Mouse (Mus musculus) splenic B cell, adult 2 months (primary cell): Measurements from ENCODE around the gene Gm20662.
"Not testable (repeated sequence)": the region's sequence is repeated elsewhere in the genome, so short reads cannot be mapped to it uniquely, and the experiment has no call there.

Experiments
- DNase-seq: peaks from one replicate; pipeline ENCODE4 v3.0.0-alpha.2; 2011; ENCODE audit warnings: low read depth, low spot score
- H3K27me3 ChIP-seq: 2 replicates; pipeline ENCODE4 v1.6.1; 2012; ENCODE audit warnings: mild to moderate bottlenecking, low read length, moderate library complexity, mixed read lengths; ENCODE audit not compliant: control insufficient read depth, poor library complexity, insufficient read depth, severe bottlenecking
- H3K36me3 ChIP-seq: 2 replicates; pipeline ENCODE4 v1.6.1; 2012; ENCODE audit warnings: mild to moderate bottlenecking, low read length, moderate library complexity, mixed read lengths; ENCODE audit not compliant: control insufficient read depth, poor library complexity, insufficient read depth, severe bottlenecking

Gm20662 gene

GRCm38 (mm10) chr9:107984754-107985055 lies 11.4 kb upstream of the Gm20662 start:
- Histone ChIP-seq H3K27me3 (no peaks in the 10 kb centered on the region), H3K36me3 (no peaks in the 10 kb centered on the region; the same call in 1 of the 2 replicates)
- DNase-seq = no peak

GRCm38 (mm10) chr9:107985131-107986119 lies 10.7 kb upstream of the Gm20662 start, which contains the start of gene Inka1:
Gene Inka1, minus strand, starts transcription at chr9:107985879.
- no peaks in the 10 kb centered on the region; the same call in 1 of the 2 replicates for H3K36me3 ChIP-seq
- H3K27me3 ChIP-seq = no peaks in the 10 kb centered on the region
- DNase-seq = peak; percentile 91

DNA sequence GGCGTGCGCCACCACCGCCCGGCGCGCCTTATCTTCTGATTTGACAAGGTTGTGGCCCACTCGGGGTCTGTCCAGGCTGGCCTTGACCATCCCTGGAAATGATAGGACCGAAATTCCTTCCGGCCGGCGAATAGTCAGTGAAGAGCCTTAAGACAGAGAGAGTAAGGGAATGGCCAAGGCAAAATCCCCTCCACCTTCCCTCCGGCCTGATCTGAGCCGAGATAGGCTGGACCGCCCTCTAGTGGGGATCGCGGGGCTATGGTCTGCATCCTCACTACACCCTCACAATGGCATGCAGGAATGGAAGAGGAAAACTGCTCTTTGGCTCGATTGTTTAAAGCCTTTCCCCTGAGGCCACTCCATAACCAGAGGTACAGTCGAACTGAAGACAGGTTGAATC lies 9.8 kb upstream of the Gm20662 start:
- Histone ChIP-seq H3K36me3 (no peaks in the 10 kb centered on the region; the same call in 1 of the 2 replicates), H3K27me3 (no peaks in the 10 kb centered on the region)
- DNase-seq = peak; percentile 88

- Histone ChIP-seq H3K36me3 (no peaks in the 10 kb centered on the region), H3K27me3 (no peaks in the 10 kb centered on the region)
- DNase-seq = no peak
Observed at GRCm38 (mm10) chr9:107987950-107988349, 8.2 kb upstream of the Gm20662 start.

- no peaks in the 10 kb centered on the region for H3K36me3 ChIP-seq
- H3K27me3 ChIP-seq = no peaks in the 10 kb centered on the region
- DNase-seq = no peak
Observed at GRCm38 (mm10) chr9:107992197-107992596, 4.0 kb upstream of the Gm20662 start, which contains the start of gene Cdhr4. Gene Cdhr4, plus strand, starts transcription at chr9:107992497.

GRCm38 (mm10) chr9:107993013-107993412 lies 3.1 kb upstream of the Gm20662 start:
- DNase-seq = no peak
- no peaks in the 10 kb centered on the region for H3K36me3 ChIP-seq
- no peaks in the 10 kb centered on the region for H3K27me3 ChIP-seq

GRCm38 (mm10) chr9:107994464-107994863 lies 1.7 kb upstream of the Gm20662 start:
- Histone ChIP-seq H3K27me3 (no peaks in the 10 kb centered on the region), H3K36me3 (no peaks in the 10 kb centered on the region)
- DNase-seq = no peak

DNA sequence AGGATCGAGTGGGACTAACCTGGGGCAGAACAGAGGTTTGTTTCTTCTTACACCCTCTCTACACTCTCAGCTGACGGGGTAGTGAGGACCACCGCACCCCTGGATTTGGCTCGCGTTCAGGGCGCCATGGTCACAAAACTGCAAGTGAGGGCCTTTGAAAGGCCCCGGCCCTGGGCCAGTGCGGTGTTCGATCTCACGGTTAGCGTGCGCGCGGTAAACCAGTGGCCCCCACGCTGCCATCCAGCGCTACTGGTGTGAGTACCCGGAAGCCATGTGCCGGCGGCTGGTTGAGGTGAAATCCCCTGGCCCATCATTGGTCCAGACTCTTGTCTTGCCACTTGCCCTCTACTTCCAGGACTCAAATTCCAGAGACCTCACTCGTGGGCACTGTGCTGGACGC lies 636 bp upstream of the Gm20662 start:
- no peaks in the 10 kb centered on the region for H3K27me3 ChIP-seq
- DNase-seq = no peak
- no peaks in the 10 kb centered on the region for H3K36me3 ChIP-seq

- H3K27me3 ChIP-seq = no peaks in the 10 kb centered on the region; the same call in 1 of the 2 replicates
- no peaks in the 10 kb centered on the region for H3K36me3 ChIP-seq
- DNase-seq = peak; percentile 100
Observed at GRCm38 (mm10) chr9:108001922-108002770, 6.0 kb downstream of the Gm20662 start, which contains the start of gene Ip6k1. Gene Ip6k1, plus strand, starts transcription at chr9:108002501.

DNA sequence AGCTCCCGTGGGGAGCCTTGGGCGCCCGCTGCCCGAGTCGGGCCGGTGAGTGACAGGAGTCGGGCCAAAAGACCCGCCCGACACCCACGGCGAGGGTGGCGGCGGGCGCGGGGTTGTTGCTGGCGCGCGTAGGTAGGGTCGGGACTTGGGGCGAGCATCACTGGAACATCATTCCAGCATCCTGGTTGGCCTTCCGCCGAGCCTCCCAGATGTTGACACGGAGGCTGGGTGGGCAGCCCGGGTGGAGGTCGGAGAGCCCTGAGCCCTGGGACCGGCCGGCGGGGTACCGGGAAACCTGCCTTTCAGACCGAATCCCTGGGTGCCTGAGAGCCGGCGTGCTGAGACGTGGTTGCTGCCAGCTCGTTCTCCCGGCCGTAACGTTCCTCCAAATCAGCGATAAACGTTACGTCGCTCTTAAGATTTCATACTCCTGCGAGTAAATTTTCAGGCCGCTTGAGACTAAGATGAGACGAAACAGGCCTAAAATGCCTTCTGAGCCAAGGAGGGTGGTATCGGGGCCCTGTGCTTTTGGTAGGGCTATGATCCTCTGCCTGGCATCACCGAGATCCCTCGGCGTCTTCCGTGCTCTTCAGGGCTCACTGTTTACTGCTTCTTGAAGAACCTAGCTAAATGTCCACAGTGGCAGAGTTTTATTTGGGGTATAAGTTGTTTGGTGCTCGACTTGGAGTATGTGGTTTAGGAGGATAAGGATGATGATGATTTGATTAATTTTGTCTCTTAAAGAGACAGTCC lies 6.8 kb downstream of the Gm20662 start:
- no peak for DNase-seq
- no peaks in the 10 kb centered on the region; the same call in 1 of the 2 replicates for H3K27me3 ChIP-seq
- H3K36me3 ChIP-seq = no peaks in the 10 kb centered on the region

GRCm38 (mm10) chr9:108003531-108003890 lies 7.4 kb downstream of the Gm20662 start:
- Histone ChIP-seq H3K36me3 (no peaks in the 10 kb centered on the region), H3K27me3 (no peaks in the 10 kb centered on the region; the same call in 1 of the 2 replicates)
- DNase-seq = peak; percentile 37

- no peak for DNase-seq
- Histone ChIP-seq H3K27me3 (no peaks in the 10 kb centered on the region; the same call in 1 of the 2 replicates), H3K36me3 (no peaks in the 10 kb centered on the region)
Observed at GRCm38 (mm10) chr9:108008041-108008440, 11.9 kb downstream of the Gm20662 start.

- no peaks in the 10 kb centered on the region for H3K27me3 ChIP-seq
- 0 out of 2 replicates have a peak, but pooled peaks cover 4% of the 10 kb centered on the region for H3K36me3 ChIP-seq
- no peak for DNase-seq
Observed at GRCm38 (mm10) chr9:108010385-108010784, 14.2 kb downstream of the Gm20662 start.

DNA sequence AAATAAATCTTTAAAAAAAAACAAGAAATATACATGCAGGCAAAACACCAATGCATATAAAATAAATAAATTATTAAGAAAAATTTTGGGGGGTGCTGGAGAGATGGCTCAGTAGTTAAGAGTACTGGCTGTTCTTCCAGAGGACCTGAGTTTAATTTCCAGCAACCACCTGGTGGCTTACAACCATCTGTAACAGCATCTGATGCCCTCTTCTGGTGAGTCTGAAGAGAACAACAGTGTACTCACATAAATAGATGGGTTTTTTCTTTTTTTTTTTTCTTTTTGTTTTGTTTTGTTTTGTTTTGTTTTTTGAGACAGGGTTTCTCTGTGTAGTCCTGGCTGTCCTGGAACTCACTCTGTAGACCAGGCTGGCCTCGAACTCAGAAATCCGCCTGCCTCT lies 17.4 kb downstream of the Gm20662 start:
- DNase-seq = peak; percentile 24
- not testable (repeated sequence) for H3K27me3 ChIP-seq, H3K36me3 ChIP-seq
